15 mouse cellular contexts compared by ENCODE assay signal in genomic region chr7:110584159-110584558, GRCm38 (mm10). TPM values are rescaled to one million over a fixed set of nuclear protein-coding genes. Genes with fewer than 3 reads are reported as not detected.
DNase-seq lines count a peak whose midpoint lies in the region; ATAC-seq lines count a peak whose summit lies in the region.
"Had no signal": no experiment of that assay in that cellular context is flagged by ENCODE, and none has a peak within 500 bp of the region (broad histone marks: within the 10 kb centered on the region; RNA-seq: fewer than 3 reads in every experiment).

No protein-coding gene starts in this region.

- no peaks in the 10 kb centered on the region for H3K36me3 ChIP-seq in embryonic facial prominence, embryonic 11.5 days (replicated peaks; ENCODE audit: control insufficient read depth, insufficient read depth, low read depth, low read length)
- H3K36me3 ChIP-seq in embryonic facial prominence, embryonic 10.5 days (replicated peaks): 0 out of 2 replicates have a peak, but pooled peaks cover 4% of the 10 kb centered on the region
- H3K36me3 ChIP-seq in hindbrain, embryonic 16.5 days (ENCODE audit: control insufficient read depth, insufficient read depth, low read length): no peaks in the 10 kb centered on the region
- H3K36me3 ChIP-seq in hindbrain, embryonic 11.5 days (ENCODE audit: control insufficient read depth, insufficient read depth, low read length): no peaks in the 10 kb centered on the region
- H3K36me3 ChIP-seq in neural tube, embryonic 13.5 days: no peaks in the 10 kb centered on the region
- H3K36me3 ChIP-seq: heart, embryonic 15.5 days had no signal

- no peak overlapping the region for H3K4me3 ChIP-seq in embryonic facial prominence, embryonic 11.5 days (ENCODE audit: low read depth, low read length)
- H3K4me3 ChIP-seq in embryonic facial prominence, embryonic 10.5 days: no peak overlapping the region
- H3K4me3 ChIP-seq in hindbrain, embryonic 16.5 days (ENCODE audit: low read length): no peak overlapping the region
- no peak overlapping the region for H3K4me3 ChIP-seq in hindbrain, embryonic 11.5 days (ENCODE audit: low read depth, low read length)
- no peak overlapping the region for H3K4me3 ChIP-seq in neural tube, embryonic 13.5 days
- H3K4me3 ChIP-seq: gastrocnemius, adult 2 months; heart, embryonic 15.5 days had no signal

- H3K4me1 ChIP-seq in embryonic facial prominence, embryonic 11.5 days (ENCODE audit: control insufficient read depth, insufficient read depth, low read length): no peaks in the 10 kb centered on the region
- H3K4me1 ChIP-seq in embryonic facial prominence, embryonic 10.5 days: peaks cover 6% of the 10 kb centered on the region
- H3K4me1 ChIP-seq in hindbrain, embryonic 16.5 days (ENCODE audit: control insufficient read depth, insufficient read depth, low read depth, low read length): no peaks in the 10 kb centered on the region
- no peaks in the 10 kb centered on the region for H3K4me1 ChIP-seq in hindbrain, embryonic 11.5 days (replicated peaks; ENCODE audit: control insufficient read depth, insufficient read depth, low read length)
- H3K4me1 ChIP-seq in neural tube, embryonic 13.5 days (replicated peaks): no peaks in the 10 kb centered on the region

- no peak overlapping the region for H3K27ac ChIP-seq in embryonic facial prominence, embryonic 11.5 days (replicated peaks; ENCODE audit: low read depth, low read length)
- H3K27ac ChIP-seq in embryonic facial prominence, embryonic 10.5 days (replicated peaks): no peak overlapping the region
- no peak overlapping the region for H3K27ac ChIP-seq in hindbrain, embryonic 16.5 days (ENCODE audit: low read depth, low read length)
- H3K27ac ChIP-seq in hindbrain, embryonic 11.5 days (ENCODE audit: low read depth, low read length): no peak overlapping the region
- H3K27ac ChIP-seq in neural tube, embryonic 13.5 days (replicated peaks): no peak overlapping the region
- H3K27ac ChIP-seq: gastrocnemius, adult 2 months; heart, embryonic 15.5 days had no signal

- no peak overlapping the region for H3K9ac ChIP-seq in embryonic facial prominence, embryonic 11.5 days (replicated peaks; ENCODE audit: low read length)
- no peak overlapping the region for H3K9ac ChIP-seq in hindbrain, embryonic 16.5 days (ENCODE audit: low read depth, low read length)
- no peak overlapping the region for H3K9ac ChIP-seq in hindbrain, embryonic 11.5 days (ENCODE audit: low read depth, low read length)
- no peak overlapping the region for H3K9ac ChIP-seq in neural tube, embryonic 13.5 days
- H3K9ac ChIP-seq: heart, embryonic 15.5 days had no signal

- H3K9me3 ChIP-seq in embryonic facial prominence, embryonic 11.5 days (replicated peaks; ENCODE audit: control insufficient read depth, low read length): no peaks in the 10 kb centered on the region
- no peaks in the 10 kb centered on the region for H3K9me3 ChIP-seq in embryonic facial prominence, embryonic 10.5 days
- no peaks in the 10 kb centered on the region for H3K9me3 ChIP-seq in hindbrain, embryonic 16.5 days (ENCODE audit: control insufficient read depth, low read length)
- H3K9me3 ChIP-seq in hindbrain, embryonic 11.5 days (ENCODE audit: control insufficient read depth, low read length): no peaks in the 10 kb centered on the region
- no peaks in the 10 kb centered on the region for H3K9me3 ChIP-seq in neural tube, embryonic 13.5 days
- H3K9me3 ChIP-seq: heart, embryonic 15.5 days had no signal

- WGBS in embryonic facial prominence, embryonic 11.5 days: 66% methylated on average over 2 of the region's 2 CpGs
- WGBS in embryonic facial prominence, embryonic 10.5 days: 72% methylated on average over 2 of the region's 2 CpGs
- 82% methylated on average over 2 of the region's 2 CpGs for WGBS in hindbrain, embryonic 16.5 days
- 78% methylated on average over 2 of the region's 2 CpGs for WGBS in hindbrain, embryonic 11.5 days
- WGBS in neural tube, embryonic 13.5 days: 86% methylated on average over 2 of the region's 2 CpGs

- no peaks in the 10 kb centered on the region for H3K27me3 ChIP-seq in embryonic facial prominence, embryonic 11.5 days (ENCODE audit: control insufficient read depth, insufficient read depth, low read length)
- no peaks in the 10 kb centered on the region for H3K27me3 ChIP-seq in embryonic facial prominence, embryonic 10.5 days (replicated peaks; ENCODE audit: low read depth, poor library complexity, severe bottlenecking)
- H3K27me3 ChIP-seq in hindbrain, embryonic 16.5 days (replicated peaks; ENCODE audit: control insufficient read depth, insufficient read depth, low read length): no peaks in the 10 kb centered on the region
- no peaks in the 10 kb centered on the region for H3K27me3 ChIP-seq in hindbrain, embryonic 11.5 days (ENCODE audit: control insufficient read depth, insufficient read depth, low read length)
- no peaks in the 10 kb centered on the region for H3K27me3 ChIP-seq in neural tube, embryonic 13.5 days
- H3K27me3 ChIP-seq: heart, embryonic 15.5 days had no signal

- DNase-seq in embryonic facial prominence, embryonic 11.5 days (ENCODE audit: low spot score): no peak
- DNase-seq in embryonic facial prominence, embryonic 10.5 days (ENCODE audit: low spot score): no peak
- DNase-seq in hindbrain, embryonic 11.5 days (ENCODE audit: low spot score): no peak
- no peak for DNase-seq in neural tube, embryonic 10.5 days (ENCODE audit: extremely low spot score, low spot score)
- DNase-seq in thymus, postnatal 4 days: no peak
- DNase-seq in embryo, embryonic 10.5 days (ENCODE audit: low spot score): no peak
- DNase-seq: cerebellum, adult 8-10 months; gastrocnemius, adult 2 months; kidney, adult 11 months; right cerebral cortex, postnatal 4 days had no signal

- peak; percentile 52; the same call in 1 of the 2 replicates for ATAC-seq in embryonic facial prominence, embryonic 11.5 days (replicated peaks; ENCODE audit: insufficient number of reproducible peaks, low FRiP score, low TSS enrichment, low read depth)
- peak; percentile 40 for ATAC-seq in hindbrain, embryonic 16.5 days
- no peak for ATAC-seq in hindbrain, embryonic 11.5 days (ENCODE audit: low FRiP score)
- peak; percentile 53; the same call in 1 of the 2 replicates for ATAC-seq in neural tube, embryonic 13.5 days (ENCODE audit: low read depth)
- ATAC-seq: forebrain, embryonic 16.5 days; lung, postnatal 0 days had no signal

- no peak overlapping the region for H3K4me2 ChIP-seq in embryonic facial prominence, embryonic 11.5 days (ENCODE audit: low read depth, low read length)
- no peak overlapping the region for H3K4me2 ChIP-seq in hindbrain, embryonic 16.5 days (ENCODE audit: low read length)
- H3K4me2 ChIP-seq in hindbrain, embryonic 11.5 days (replicated peaks; ENCODE audit: low read depth, low read length): no peak overlapping the region
- no peak overlapping the region for H3K4me2 ChIP-seq in neural tube, embryonic 13.5 days
- H3K4me2 ChIP-seq: heart, embryonic 15.5 days had no signal

RNA-seq across cellular contexts. Expression of gene Sbf2, which starts 30.6 kb away (rescaled TPM):
- polyA plus RNA-seq in embryonic facial prominence, embryonic 11.5 days (2014; fragmentation: Nextera tagmentation; extraction: Ambion mirVana): 25.2 and 25.4 TPM in 2 replicates
- polyA plus RNA-seq in embryonic facial prominence, embryonic 10.5 days (2016; fragmentation: Nextera tagmentation; extraction: Ambion mirVana): 27.8 and 29.5 TPM in 2 replicates
- polyA plus RNA-seq in hindbrain, embryonic 16.5 days (2015; fragmentation: Nextera tagmentation; extraction: Ambion mirVana): 51.8 and 52.9 TPM in 2 replicates
- 39.1 and 48.9 TPM in 2 replicates for polyA plus RNA-seq in hindbrain, embryonic 11.5 days (2014; fragmentation: Nextera tagmentation; extraction: Ambion mirVana)
- 47.4 and 48.5 TPM in 2 replicates for polyA plus RNA-seq in neural tube, embryonic 13.5 days (2015; fragmentation: Nextera tagmentation; extraction: Ambion mirVana)

RNA-seq across cellular contexts. Expression of gene Adm, which starts 43.3 kb away (rescaled TPM):
- 1.5 and 2.0 TPM in 2 replicates for polyA plus RNA-seq in embryonic facial prominence, embryonic 11.5 days (2014; fragmentation: Nextera tagmentation; extraction: Ambion mirVana)
- polyA plus RNA-seq in embryonic facial prominence, embryonic 10.5 days (2016; fragmentation: Nextera tagmentation; extraction: Ambion mirVana): 1.9 and 2.9 TPM in 2 replicates
- 4.0 and 5.5 TPM in 2 replicates for polyA plus RNA-seq in hindbrain, embryonic 16.5 days (2015; fragmentation: Nextera tagmentation; extraction: Ambion mirVana)
- 4.1 and 5.0 TPM in 2 replicates for polyA plus RNA-seq in hindbrain, embryonic 11.5 days (2014; fragmentation: Nextera tagmentation; extraction: Ambion mirVana)
- 2.7 and 4.8 TPM in 2 replicates for polyA plus RNA-seq in neural tube, embryonic 13.5 days (2015; fragmentation: Nextera tagmentation; extraction: Ambion mirVana)
